Mouse (Mus musculus) splenic B cell, adult 2 months (primary cell): ENCODE data around the gene Glis1.

ENCODE experiments used
- DNase-seq: peaks from one replicate; pipeline ENCODE4 v3.0.0-alpha.2; 2011; ENCODE audit warnings: low read depth, low spot score
- H3K27me3 ChIP-seq: 2 replicates; pipeline ENCODE4 v1.6.1; 2012; ENCODE audit warnings: mild to moderate bottlenecking, low read length, moderate library complexity, mixed read lengths; ENCODE audit not compliant: control insufficient read depth, poor library complexity, insufficient read depth, severe bottlenecking
- H3K36me3 ChIP-seq: 2 replicates; pipeline ENCODE4 v1.6.1; 2012; ENCODE audit warnings: mild to moderate bottlenecking, low read length, moderate library complexity, mixed read lengths; ENCODE audit not compliant: control insufficient read depth, poor library complexity, insufficient read depth, severe bottlenecking

The Glis1 gene

GRCm38 (mm10) chr4:107434356-107435237, at the start of gene Glis1:
TSS of gene Glis1 (plus strand) at chr4:107434591.
- DNase-seq = no peak
- no peaks in the 10 kb centered on the region for H3K36me3 ChIP-seq
- H3K27me3 ChIP-seq = no peaks in the 10 kb centered on the region; the same call in none of the 2 replicates

- Histone ChIP-seq H3K27me3 (no peaks in the 10 kb centered on the region), H3K36me3 (peaks cover 11% of the 10 kb centered on the region)
- no peak for DNase-seq
These were observed 47.4 kb upstream of the Glis1 start for GRCm38 (mm10) chr4:107387038-107387437.

GRCm38 (mm10) chr4:107387465-107387864, 46.9 kb upstream of the Glis1 start:
- no peak for DNase-seq
- Histone ChIP-seq H3K36me3 (peaks cover 11% of the 10 kb centered on the region), H3K27me3 (no peaks in the 10 kb centered on the region)

- Histone ChIP-seq H3K27me3 (no peaks in the 10 kb centered on the region), H3K36me3 (peaks cover 11% of the 10 kb centered on the region)
- DNase-seq = no peak
These were observed 46.1 kb upstream of the Glis1 start for GRCm38 (mm10) chr4:107388291-107388690.

- Histone ChIP-seq H3K36me3 (peaks cover 15% of the 10 kb centered on the region), H3K27me3 (no peaks in the 10 kb centered on the region)
- DNase-seq = no peak
These were observed 45.0 kb upstream of the Glis1 start for GRCm38 (mm10) chr4:107389345-107389744.

GRCm38 (mm10) chr4:107393771-107394170, 40.6 kb upstream of the Glis1 start:
- Histone ChIP-seq H3K27me3 (no peaks in the 10 kb centered on the region), H3K36me3 (peaks cover 13% of the 10 kb centered on the region)
- DNase-seq = no peak

- Histone ChIP-seq H3K36me3 (no peaks in the 10 kb centered on the region), H3K27me3 (no peaks in the 10 kb centered on the region)
- DNase-seq = no peak
These were observed 14.2 kb upstream of the Glis1 start for GRCm38 (mm10) chr4:107420202-107420601.

- Histone ChIP-seq H3K36me3 (no peaks in the 10 kb centered on the region), H3K27me3 (no peaks in the 10 kb centered on the region)
- no peak for DNase-seq
These were observed 12.7 kb upstream of the Glis1 start for GRCm38 (mm10) chr4:107421711-107422110.

GRCm38 (mm10) chr4:107422176-107422575, 12.2 kb upstream of the Glis1 start:
- no peak for DNase-seq
- Histone ChIP-seq H3K36me3 (no peaks in the 10 kb centered on the region), H3K27me3 (no peaks in the 10 kb centered on the region)

GRCm38 (mm10) chr4:107425616-107426015, 8.8 kb upstream of the Glis1 start:
- H3K27me3 ChIP-seq = no peaks in the 10 kb centered on the region
- H3K36me3 ChIP-seq = no peaks in the 10 kb centered on the region
- DNase-seq = no peak

- Histone ChIP-seq H3K36me3 (no peaks in the 10 kb centered on the region), H3K27me3 (no peaks in the 10 kb centered on the region)
- DNase-seq = no peak
These were observed 7.8 kb upstream of the Glis1 start for GRCm38 (mm10) chr4:107426631-107427030.

GRCm38 (mm10) chr4:107432717-107433116, 1.7 kb upstream of the Glis1 start:
- H3K27me3 ChIP-seq = no peaks in the 10 kb centered on the region; the same call in none of the 2 replicates
- DNase-seq = no peak
- H3K36me3 ChIP-seq = no peaks in the 10 kb centered on the region

- Histone ChIP-seq H3K27me3 (no peaks in the 10 kb centered on the region; the same call in none of the 2 replicates), H3K36me3 (no peaks in the 10 kb centered on the region)
- no peak for DNase-seq
These were observed 414 bp upstream of the Glis1 start for GRCm38 (mm10) chr4:107433998-107434355.

GRCm38 (mm10) chr4:107435238-107435946, 1.0 kb downstream of the Glis1 start:
- Histone ChIP-seq H3K27me3 (peaks cover 2% of the 10 kb centered on the region), H3K36me3 (no peaks in the 10 kb centered on the region)
- DNase-seq = no peak

GRCm38 (mm10) chr4:107436476-107436875, 2.1 kb downstream of the Glis1 start:
- DNase-seq = no peak
- no peaks in the 10 kb centered on the region for H3K36me3 ChIP-seq
- H3K27me3 ChIP-seq = peaks cover 2% of the 10 kb centered on the region
